Mouse (Mus musculus) G1E (cell line): ENCODE results near the gene Anxa3. TPM values are rescaled to one million over a fixed set of nuclear protein-coding genes. Genes with fewer than 3 reads are reported as not detected.

Experiments used
- ATAC-seq: 2 replicates; pipeline ENCODE4 v1.8.0; 2016; ENCODE audit warnings: mild to moderate bottlenecking; ENCODE audit not compliant: insufficient number of reproducible peaks, poor library complexity, low FRiP score, severe bottlenecking; ENCODE audit errors: extremely low read depth
- DNase-seq: peaks from one replicate; pipeline ENCODE4 v3.0.0; 2012; ENCODE audit warnings: low spot score
- H3K27me3 ChIP-seq: 2 replicates; pipeline ENCODE4 v1.6.1; 2012; ENCODE audit warnings: mild to moderate bottlenecking, low read length, inconsistent platforms; ENCODE audit not compliant: insufficient read depth
- H3K36me3 ChIP-seq: replicated peaks from 2 replicates; pipeline ENCODE3; 2012; ENCODE audit warnings: mild to moderate bottlenecking, inconsistent platforms
- H3K4me1 ChIP-seq: 2 replicates; pipeline ENCODE4 v1.6.1; 2012; ENCODE audit warnings: low read depth, low read length, inconsistent platforms, mixed read lengths; ENCODE audit not compliant: insufficient read depth
- H3K4me3 ChIP-seq: 2 replicates; pipeline ENCODE4 v1.5.1; 2012; ENCODE audit warnings: low read depth, mild to moderate bottlenecking, inconsistent platforms, low read length, moderate library complexity, mixed read lengths
- H3K9me3 ChIP-seq: replicated peaks from 2 replicates; pipeline ENCODE4 v1.6.1; 2012; ENCODE audit warnings: inconsistent platforms
- CTCF ChIP-seq: IDR thresholded peaks from 2 replicates; pipeline ENCODE4 v1.5.1; 2012; ENCODE audit warnings: low read depth, low read length, inconsistent platforms, mixed read lengths
- GATA1 ChIP-seq: IDR thresholded peaks from 2 replicates; pipeline ENCODE4 v1.6.1; 2012; ENCODE audit warnings: borderline replicate concordance, low read length, inconsistent platforms, mixed read lengths
- GATA2 ChIP-seq: IDR thresholded peaks from 2 replicates; pipeline ENCODE4 v1.6.1; 2012; ENCODE audit warnings: low read depth, low read length, inconsistent platforms, borderline replicate concordance
- POLR2AphosphoS5 ChIP-seq: IDR thresholded peaks from 2 replicates; pipeline ENCODE4 v1.6.1; 2012; ENCODE audit warnings: low read depth, low read length, inconsistent platforms; ENCODE audit not compliant: insufficient replicate concordance
- TAL1 ChIP-seq: conservative IDR thresholded peaks from 2 replicates; pipeline ENCODE4 v1.6.1; 2012; ENCODE audit warnings: low read depth, low read length, inconsistent platforms, mixed read lengths
- polyA plus RNA-seq: library from polyadenylated mRNA; stranded (reverse); fragments of >175 nt; gene quantifications from 2 replicates; pipeline ENCODE4 v1.2.3, GENCODE M21; 2012
- total RNA-seq, 2 experiments: library from RNA; stranded (forward) in 1 of 2; stranded (reverse) in 1 of 2; fragments of 200-1000 nt in 1 of 2; fragments of >200 nt in 1 of 2; fragmentation: Nextera tagmentation in 1 of 2; gene quantifications; 2 replicates each; pipeline ENCODE4 v1.2.3; 2014 to 2017

Anxa3 gene
- total and polyA plus RNA-seq, 3 experiments: 2.3 TPM; not detected in 2

DNA sequence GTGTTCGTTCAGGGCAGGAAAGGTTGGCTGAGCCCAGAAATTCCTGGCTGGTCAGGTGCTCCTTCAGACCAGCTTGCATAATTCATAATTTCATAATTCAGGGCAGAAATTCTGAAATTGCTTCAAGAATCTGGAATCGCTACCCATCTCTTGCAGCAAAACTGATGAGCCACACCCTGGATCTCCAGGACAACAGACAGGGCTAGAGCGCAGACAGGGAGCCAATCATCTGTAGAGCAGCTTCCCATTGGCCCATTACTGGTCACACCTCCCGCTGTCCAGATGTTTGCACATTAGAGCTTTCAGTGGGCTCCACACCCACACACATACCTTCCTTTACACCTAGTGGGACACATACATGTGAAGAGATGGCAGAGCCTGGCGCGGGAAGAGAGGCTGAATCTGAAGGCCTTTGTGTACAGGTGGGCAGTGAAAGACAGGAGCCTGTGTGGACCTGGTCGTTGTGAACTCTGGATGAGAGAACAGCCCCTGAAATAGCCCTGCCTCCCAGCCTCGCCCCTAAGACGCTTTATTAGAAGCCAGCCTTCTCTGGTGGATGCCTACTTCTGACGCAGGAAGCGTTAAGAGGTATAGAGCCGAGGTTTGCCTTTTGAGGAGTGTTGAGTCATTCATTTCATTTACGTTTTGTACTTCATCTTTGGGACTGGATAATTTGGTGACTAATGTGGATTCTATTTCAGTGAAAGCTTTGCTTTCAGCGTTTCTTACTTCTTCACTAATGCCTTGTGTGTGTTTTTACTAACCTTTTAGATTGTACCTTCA lies 9.4 kb upstream of the Anxa3 start:
- peaks cover 20% of the 10 kb centered on the region for H3K27me3 ChIP-seq
- H3K4me3 ChIP-seq: no peak overlapping the region
- no peaks in the 10 kb centered on the region for H3K4me1 ChIP-seq
- ATAC-seq (no peak), DNase-seq (no peak)
- H3K9me3 ChIP-seq: no peaks in the 10 kb centered on the region
- TF ChIP-seq CTCF (no peak), TAL1 (no peak), POLR2AphosphoS5 (no peak), GATA2 (no peak), GATA1 (no peak)
- H3K36me3 ChIP-seq: no peaks in the 10 kb centered on the region

DNA sequence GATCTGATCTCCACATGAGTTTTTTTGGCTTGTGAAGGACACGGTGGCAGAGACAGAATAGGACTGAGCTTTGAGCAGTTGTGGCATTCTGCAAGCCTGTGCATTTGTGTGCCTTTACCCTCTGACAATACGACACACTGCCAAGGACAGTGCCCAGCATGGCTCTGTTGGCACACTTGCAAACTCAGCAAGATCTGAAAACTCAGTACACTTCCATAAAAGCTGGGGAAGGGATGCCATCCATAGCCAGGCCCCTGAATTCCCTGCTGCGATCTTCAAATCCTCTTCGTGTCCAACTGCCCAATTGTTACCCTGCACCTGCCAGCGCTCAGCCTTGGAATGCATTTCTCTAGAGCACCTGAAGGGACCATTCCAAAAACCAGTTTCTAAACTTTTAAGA lies 8.0 kb upstream of the Anxa3 start:
- ATAC-seq (no peak), DNase-seq (no peak)
- Histone ChIP-seq H3K9me3 (no peaks in the 10 kb centered on the region), H3K27me3 (peaks cover 20% of the 10 kb centered on the region), H3K4me3 (no peak overlapping the region), H3K36me3 (no peaks in the 10 kb centered on the region), H3K4me1 (no peaks in the 10 kb centered on the region)
- TF ChIP-seq GATA2 (no peak), POLR2AphosphoS5 (no peak), CTCF (no peak), GATA1 (no peak), TAL1 (no peak)

DNA sequence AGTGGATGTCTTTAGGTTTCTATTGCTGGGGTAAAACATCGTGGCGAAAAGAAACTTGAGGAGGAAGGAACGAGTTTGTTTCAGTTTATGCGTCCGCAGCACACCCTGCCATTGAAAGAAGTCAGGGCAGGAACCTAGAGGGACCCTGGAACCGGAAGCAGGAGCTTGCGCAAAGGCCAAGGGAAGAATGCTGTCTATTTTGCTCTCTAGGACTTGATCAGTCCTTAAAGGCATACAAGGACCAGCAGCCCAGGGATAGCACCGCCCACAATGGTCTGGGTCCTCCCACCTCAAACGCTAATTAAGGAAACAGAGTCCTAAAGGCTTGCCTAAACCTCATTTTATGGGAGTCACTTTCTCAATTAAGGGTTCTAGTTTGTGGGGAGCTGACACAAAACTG lies 717 bp upstream of the Anxa3 start:
- peaks cover 14% of the 10 kb centered on the region for H3K4me1 ChIP-seq
- ATAC-seq (no peak), DNase-seq (no peak)
- no peaks in the 10 kb centered on the region for H3K9me3 ChIP-seq
- no peak overlapping the region for H3K4me3 ChIP-seq
- no peak for TF ChIP-seq POLR2AphosphoS5
- no peak for TF ChIP-seq GATA2
- TF ChIP-seq TAL1: no peak
- TF ChIP-seq GATA1: no peak
- TF ChIP-seq CTCF: no peak
- peaks cover 29% of the 10 kb centered on the region for H3K27me3 ChIP-seq
- H3K36me3 ChIP-seq: no peaks in the 10 kb centered on the region

DNA sequence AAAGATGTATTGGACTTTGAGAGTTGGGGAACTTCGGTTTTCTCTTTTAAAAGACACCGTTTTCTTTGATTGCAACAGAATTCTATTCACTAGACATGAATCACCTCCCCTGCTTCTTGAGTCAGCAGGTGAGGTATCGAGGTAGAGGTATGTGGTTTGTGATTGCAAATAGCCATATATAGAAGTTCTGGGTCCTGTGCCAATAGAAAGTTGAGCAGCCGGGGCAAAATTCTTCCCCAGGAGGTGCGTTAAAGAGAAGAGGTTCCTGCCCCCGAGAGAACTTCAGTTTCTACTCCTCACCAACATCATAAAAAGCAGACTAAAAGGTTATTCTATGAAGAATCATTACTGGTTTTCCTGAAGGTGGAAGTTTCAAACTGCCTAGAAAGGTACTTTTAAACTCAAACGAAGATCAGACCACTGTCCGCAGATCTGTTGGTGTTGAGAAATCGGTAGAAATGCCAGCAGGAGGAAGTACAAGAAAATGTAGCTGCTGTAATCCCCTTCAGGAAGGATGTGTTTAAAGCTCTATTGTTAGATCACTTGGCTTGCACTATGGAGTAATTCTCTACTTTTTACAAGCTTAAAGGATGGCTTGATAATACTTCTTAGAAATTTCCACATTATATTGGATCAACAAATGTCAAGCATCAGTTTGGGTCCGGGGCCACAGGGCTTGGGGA lies 955 bp downstream of the Anxa3 start:
- ATAC-seq: no peak

DNA sequence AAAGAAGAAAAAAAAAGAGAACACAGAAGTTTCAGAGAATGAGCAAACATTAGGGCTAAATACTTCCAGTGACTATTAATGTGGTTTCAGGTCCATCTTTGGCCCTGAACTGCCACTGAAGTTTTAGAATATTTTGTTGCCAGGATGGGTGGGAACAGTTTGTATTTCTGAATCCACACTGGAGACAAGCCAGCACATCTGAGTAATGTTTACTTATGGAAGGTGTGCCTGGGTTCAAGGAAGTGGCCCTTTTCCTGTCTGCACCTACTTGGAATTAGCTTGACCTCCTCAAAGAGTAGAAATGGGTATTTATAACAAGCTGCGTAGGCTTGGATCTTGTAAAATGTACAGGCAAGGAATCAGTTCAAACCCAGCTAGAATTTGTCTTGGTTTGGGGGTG lies 2.6 kb downstream of the Anxa3 start:
- H3K36me3 ChIP-seq: no peaks in the 10 kb centered on the region
- no peak for ATAC-seq
- no peak for DNase-seq
- no peak overlapping the region for H3K4me3 ChIP-seq
- peaks cover 14% of the 10 kb centered on the region for H3K4me1 ChIP-seq
- TF ChIP-seq CTCF (no peak), TAL1 (no peak), POLR2AphosphoS5 (no peak), GATA1 (no peak), GATA2 (no peak)
- no peaks in the 10 kb centered on the region for H3K9me3 ChIP-seq
- H3K27me3 ChIP-seq: peaks cover 44% of the 10 kb centered on the region

More for the DNA sequence above, 955 bp downstream of the Anxa3 start:
- H3K36me3 ChIP-seq: no peaks in the 10 kb centered on the region
- DNase-seq: no peak
- peaks cover 14% of the 10 kb centered on the region for H3K4me1 ChIP-seq
- H3K9me3 ChIP-seq: no peaks in the 10 kb centered on the region
- peaks cover 32% of the 10 kb centered on the region for H3K27me3 ChIP-seq
- H3K4me3 ChIP-seq: no peak overlapping the region
- no peak for TF ChIP-seq POLR2AphosphoS5
- TF ChIP-seq GATA1: no peak
- TF ChIP-seq CTCF: no peak
- TF ChIP-seq GATA2: no peak
- no peak for TF ChIP-seq TAL1

DNA sequence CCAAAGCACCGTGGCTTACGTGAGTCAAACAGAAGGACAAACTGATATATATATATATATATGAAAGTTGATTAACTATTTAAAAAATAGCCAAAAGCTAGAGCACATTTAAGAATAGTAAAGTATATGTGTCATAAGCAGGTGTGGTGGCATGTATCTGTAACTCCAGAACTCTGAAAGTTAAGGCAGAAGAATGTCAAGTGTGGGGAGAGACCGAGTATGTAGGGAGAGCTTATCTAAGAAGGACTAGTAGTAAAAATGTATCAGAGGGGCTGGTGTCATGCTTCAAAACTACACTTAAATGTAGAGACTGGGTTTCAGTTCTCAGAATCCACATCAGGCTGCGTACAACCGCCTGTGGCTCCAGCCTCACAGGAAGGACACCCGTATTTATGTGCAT lies 4.3 kb downstream of the Anxa3 start:
- H3K4me3 ChIP-seq: no peak overlapping the region
- H3K27me3 ChIP-seq: peaks cover 52% of the 10 kb centered on the region
- H3K9me3 ChIP-seq: no peaks in the 10 kb centered on the region
- TF ChIP-seq TAL1: no peak
- TF ChIP-seq GATA2: no peak
- TF ChIP-seq CTCF: no peak
- TF ChIP-seq POLR2AphosphoS5: no peak
- TF ChIP-seq GATA1: no peak
- H3K36me3 ChIP-seq: no peaks in the 10 kb centered on the region
- ATAC-seq (no peak), DNase-seq (no peak)
- H3K4me1 ChIP-seq: peaks cover 16% of the 10 kb centered on the region
